Mouse (Mus musculus): ENCODE measurements around the gene Cavin3. TPM values are rescaled to one million over a fixed set of nuclear protein-coding genes. Genes with fewer than 3 reads are reported as not detected.

Gene Cavin3
- total RNA-seq, 1 experiment = 5.3 TPM

GRCm38 (mm10) chr7:105507257-105507656 is 25.2 kb upstream of the Cavin3 start:
- Histone ChIP-seq H3K9ac (ENCODE audit: insufficient read depth, low read depth, low read length, poor library complexity, severe bottlenecking) (no peak overlapping the region), H3K36me3 (ENCODE audit: control insufficient read depth, insufficient read depth, low read length, poor library complexity, severe bottlenecking) (no peaks in the 10 kb centered on the region), H3K4me3 (ENCODE audit: insufficient read depth in 1 of 2, low read depth in 1 of 2, low read length in 2 of 2, poor library complexity in 1 of 2, severe bottlenecking in 1 of 2) (no peak overlapping the region), H3K27ac (ENCODE audit: insufficient read depth, low read depth, low read length, poor library complexity, severe bottlenecking) (no peak overlapping the region), H3K9me3 (ENCODE audit: control insufficient read depth, insufficient read depth, low read depth, low read length) (no peaks in the 10 kb centered on the region), H3K4me1 (ENCODE audit: control insufficient read depth in 2 of 2, insufficient read depth in 2 of 2, low read length in 2 of 2, poor library complexity in 1 of 2) (no peaks in the 10 kb centered on the region)
- DNase-seq (ENCODE audit: low read depth, low spot score) = no peak
- no peak for TF ChIP-seq MAFK (IDR thresholded peaks at IDR 0.05; ENCODE audit: insufficient read depth, low read depth, low read length)
- no peak for TF ChIP-seq ZNF384 (IDR thresholded peaks at IDR 0.05; ENCODE audit: low read depth, low read length)
- TF ChIP-seq ZC3H11A (IDR thresholded peaks at IDR 0.05; ENCODE audit: borderline replicate concordance, low read depth, low read length) = no peak
- TF ChIP-seq HCFC1 (IDR thresholded peaks at IDR 0.05; ENCODE audit: borderline replicate concordance, insufficient read depth, low read length) = no peak
- no peak for TF ChIP-seq CHD2 (IDR thresholded peaks at IDR 0.05; ENCODE audit: low read depth, low read length)
- in situ Hi-C loops (cut with MboI; ENCODE audit: low sequenced_read_pairs in 2 of 2, unreplicated experiment in 2 of 2) = loop anchor here in 1 of 2 experiments (25.0 kb wide), 1 partner anchor 320 kb away; the partner anchor contains the start of gene Olfr685

GRCm38 (mm10) chr7:105501984-105502383 is 19.9 kb upstream of the Cavin3 start:
- no peak overlapping the region for H3K9ac ChIP-seq (ENCODE audit: insufficient read depth, low read depth, low read length, poor library complexity, severe bottlenecking)
- H3K4me3 ChIP-seq (ENCODE audit: insufficient read depth in 1 of 2, low read depth in 1 of 2, low read length in 2 of 2, poor library complexity in 1 of 2, severe bottlenecking in 1 of 2) = no peak overlapping the region
- H3K36me3 ChIP-seq (ENCODE audit: control insufficient read depth, insufficient read depth, low read length, poor library complexity, severe bottlenecking) = no peaks in the 10 kb centered on the region
- no peak overlapping the region for H3K27ac ChIP-seq (ENCODE audit: insufficient read depth, low read depth, low read length, poor library complexity, severe bottlenecking)
- no peaks in the 10 kb centered on the region for H3K9me3 ChIP-seq (ENCODE audit: control insufficient read depth, insufficient read depth, low read depth, low read length)
- no peak for TF ChIP-seq CHD2 (IDR thresholded peaks at IDR 0.05; ENCODE audit: low read depth, low read length)
- in situ Hi-C loops (cut with MboI; ENCODE audit: low sequenced_read_pairs in 2 of 2, unreplicated experiment in 2 of 2) = loop anchor here in 1 of 2 experiments (25.0 kb wide), 1 partner anchor 315 kb away; the partner anchor contains the start of gene Olfr685
- no peaks in the 10 kb centered on the region for H3K4me1 ChIP-seq (ENCODE audit: control insufficient read depth in 2 of 2, insufficient read depth in 2 of 2, low read length in 2 of 2, poor library complexity in 1 of 2)
- no peak for DNase-seq (ENCODE audit: low read depth, low spot score)

GRCm38 (mm10) chr7:105499676-105500075 is 17.6 kb upstream of the Cavin3 start:
- no peak overlapping the region for H3K9ac ChIP-seq (ENCODE audit: insufficient read depth, low read depth, low read length, poor library complexity, severe bottlenecking)
- H3K4me3 ChIP-seq (ENCODE audit: insufficient read depth in 1 of 2, low read depth in 1 of 2, low read length in 2 of 2, poor library complexity in 1 of 2, severe bottlenecking in 1 of 2) = no peak overlapping the region
- no peak for DNase-seq (ENCODE audit: low read depth, low spot score)
- H3K36me3 ChIP-seq (ENCODE audit: control insufficient read depth, insufficient read depth, low read length, poor library complexity, severe bottlenecking) = no peaks in the 10 kb centered on the region
- in situ Hi-C loops (cut with MboI; ENCODE audit: low sequenced_read_pairs in 2 of 2, unreplicated experiment in 2 of 2) = loop anchor here in 1 of 2 experiments (25.0 kb wide), 1 partner anchor 312 kb away; the partner anchor contains the start of gene Olfr685
- no peaks in the 10 kb centered on the region for H3K4me1 ChIP-seq (ENCODE audit: control insufficient read depth in 2 of 2, insufficient read depth in 2 of 2, low read length in 2 of 2, poor library complexity in 1 of 2)
- no peak overlapping the region for H3K27ac ChIP-seq (ENCODE audit: insufficient read depth, low read depth, low read length, poor library complexity, severe bottlenecking)
- no peak for TF ChIP-seq HCFC1 (IDR thresholded peaks at IDR 0.05; ENCODE audit: borderline replicate concordance, insufficient read depth, low read length)
- no peak for TF ChIP-seq CHD2 (IDR thresholded peaks at IDR 0.05; ENCODE audit: low read depth, low read length)
- TF ChIP-seq MAFK (IDR thresholded peaks at IDR 0.05; ENCODE audit: insufficient read depth, low read depth, low read length) = no peak
- no peak for TF ChIP-seq ZNF384 (IDR thresholded peaks at IDR 0.05; ENCODE audit: low read depth, low read length)
- no peak for TF ChIP-seq ZC3H11A (IDR thresholded peaks at IDR 0.05; ENCODE audit: borderline replicate concordance, low read depth, low read length)
- H3K9me3 ChIP-seq (ENCODE audit: control insufficient read depth, insufficient read depth, low read depth, low read length) = no peaks in the 10 kb centered on the region

GRCm38 (mm10) chr7:105498854-105499492 is 16.9 kb upstream of the Cavin3 start:
- no peak overlapping the region for H3K27ac ChIP-seq (ENCODE audit: insufficient read depth, low read depth, low read length, poor library complexity, severe bottlenecking)
- no peak for TF ChIP-seq MAFK (IDR thresholded peaks at IDR 0.05; ENCODE audit: insufficient read depth, low read depth, low read length)
- TF ChIP-seq CHD2 (IDR thresholded peaks at IDR 0.05; ENCODE audit: low read depth, low read length) = no peak
- H3K9me3 ChIP-seq (ENCODE audit: control insufficient read depth, insufficient read depth, low read depth, low read length) = no peaks in the 10 kb centered on the region
- no peaks in the 10 kb centered on the region for H3K4me1 ChIP-seq (ENCODE audit: control insufficient read depth in 2 of 2, insufficient read depth in 2 of 2, low read length in 2 of 2, poor library complexity in 1 of 2)
- no peaks in the 10 kb centered on the region for H3K36me3 ChIP-seq (ENCODE audit: control insufficient read depth, insufficient read depth, low read length, poor library complexity, severe bottlenecking)
- in situ Hi-C loops (cut with MboI; ENCODE audit: low sequenced_read_pairs in 2 of 2, unreplicated experiment in 2 of 2) = no loop called here
- no peak overlapping the region for H3K9ac ChIP-seq (ENCODE audit: insufficient read depth, low read depth, low read length, poor library complexity, severe bottlenecking)
- H3K4me3 ChIP-seq (ENCODE audit: insufficient read depth in 1 of 2, low read depth in 1 of 2, low read length in 2 of 2, poor library complexity in 1 of 2, severe bottlenecking in 1 of 2) = no peak overlapping the region
- no peak for DNase-seq (ENCODE audit: low read depth, low spot score)

- TF ChIP-seq MAFK (IDR thresholded peaks at IDR 0.05; ENCODE audit: insufficient read depth, low read depth, low read length) = no peak
- no peak for TF ChIP-seq ZC3H11A (IDR thresholded peaks at IDR 0.05; ENCODE audit: borderline replicate concordance, low read depth, low read length)
- TF ChIP-seq ZNF384 (IDR thresholded peaks at IDR 0.05; ENCODE audit: low read depth, low read length) = no peak
- no peak for TF ChIP-seq CHD2 (IDR thresholded peaks at IDR 0.05; ENCODE audit: low read depth, low read length)
- TF ChIP-seq HCFC1 (IDR thresholded peaks at IDR 0.05; ENCODE audit: borderline replicate concordance, insufficient read depth, low read length) = no peak
- H3K9ac ChIP-seq (ENCODE audit: insufficient read depth, low read depth, low read length, poor library complexity, severe bottlenecking) = no peak overlapping the region
- no peaks in the 10 kb centered on the region for H3K9me3 ChIP-seq (ENCODE audit: control insufficient read depth, insufficient read depth, low read depth, low read length)
- no peak for DNase-seq (ENCODE audit: low read depth, low spot score)
- H3K36me3 ChIP-seq (ENCODE audit: control insufficient read depth, insufficient read depth, low read length, poor library complexity, severe bottlenecking) = no peaks in the 10 kb centered on the region
- no peak overlapping the region for H3K4me3 ChIP-seq (ENCODE audit: insufficient read depth in 1 of 2, low read depth in 1 of 2, low read length in 2 of 2, poor library complexity in 1 of 2, severe bottlenecking in 1 of 2)
- H3K4me1 ChIP-seq (ENCODE audit: control insufficient read depth in 2 of 2, insufficient read depth in 2 of 2, low read length in 2 of 2, poor library complexity in 1 of 2) = no peaks in the 10 kb centered on the region
- in situ Hi-C loops (cut with MboI; ENCODE audit: low sequenced_read_pairs in 2 of 2, unreplicated experiment in 2 of 2) = no loop called here
- H3K27ac ChIP-seq (ENCODE audit: insufficient read depth, low read depth, low read length, poor library complexity, severe bottlenecking) = no peak overlapping the region
These were observed 15.8 kb upstream of the Cavin3 start for GRCm38 (mm10) chr7:105497881-105498280.

Data from ES-E14 (cell line).